Mouse (Mus musculus) myocyte (in vitro differentiated cells): ENCODE measurements at regions not wholly inside any gene's neighbourhood (a gene's known extent, or its start where the extent isn't known, plus 50 kb on each side); places are given as distances from the start of the nearest gene placed in this dataset.

Experiments used
- CEBPB ChIP-seq: IDR thresholded peaks from 2 replicates; pipeline ENCODE4 v1.6.1; 2011; ENCODE audit warnings: mild to moderate bottlenecking, moderate library complexity; ENCODE audit not compliant: poor library complexity, insufficient read depth, severe bottlenecking
- MAX ChIP-seq: IDR thresholded peaks from one replicate; pipeline ENCODE4 v1.6.1; 2011; ENCODE audit warnings: low read depth, mild to moderate bottlenecking, control low read depth
- MYOD1 ChIP-seq, 3 experiments: IDR thresholded peaks; one replicate each; pipeline ENCODE4 v1.6.1; 2011; ENCODE audit warnings: control low read depth in 2 of 3, low read depth in 2 of 3, mild to moderate bottlenecking in 2 of 3, moderate library complexity in 1 of 3; ENCODE audit not compliant: insufficient read length in 2 of 3, control insufficient read depth in 1 of 3
- MYOG ChIP-seq, 3 experiments: IDR thresholded peaks; one replicate each; pipeline ENCODE4 v1.6.1; 2011; ENCODE audit warnings: control low read depth in 2 of 3, low read depth in 2 of 3, mild to moderate bottlenecking in 2 of 3; ENCODE audit not compliant: insufficient read length in 2 of 3, control insufficient read depth in 1 of 3, insufficient read depth in 1 of 3
- POLR2A ChIP-seq: IDR thresholded peaks from one replicate; pipeline ENCODE4 v1.6.1; 2011; ENCODE audit warnings: low read depth, mild to moderate bottlenecking, control low read depth, moderate library complexity; ENCODE audit not compliant: insufficient read length
- POLR2AphosphoS2 ChIP-seq: IDR thresholded peaks from one replicate; pipeline ENCODE4 v1.6.1; 2011; ENCODE audit warnings: low read depth, control low read depth; ENCODE audit not compliant: insufficient read length
- REST ChIP-seq: IDR thresholded peaks from one replicate; pipeline ENCODE4 v1.6.1; 2011; ENCODE audit warnings: mild to moderate bottlenecking, control low read depth, moderate library complexity; ENCODE audit not compliant: insufficient read depth, insufficient read length
- SRF ChIP-seq: IDR thresholded peaks from one replicate; pipeline ENCODE4 v1.6.1; 2011; ENCODE audit warnings: low read depth; ENCODE audit not compliant: control insufficient read depth, insufficient read length
- TCF12 ChIP-seq: IDR thresholded peaks from one replicate; pipeline ENCODE4 v1.6.1; 2011; ENCODE audit warnings: mild to moderate bottlenecking, control low read depth; ENCODE audit not compliant: poor library complexity, insufficient read depth, severe bottlenecking
- USF1 ChIP-seq: IDR thresholded peaks from one replicate; pipeline ENCODE4 v1.6.1; 2011; ENCODE audit warnings: low read depth, mild to moderate bottlenecking, control low read depth, moderate library complexity

- TF ChIP-seq POLR2A, result no peak
- TF ChIP-seq MYOD1 (IDR thresholded peaks at IDR 0.05; ENCODE audit: control insufficient read depth in 1 of 3, insufficient read length in 2 of 3, low read depth in 2 of 3), result no peak
- TF ChIP-seq POLR2AphosphoS2, result no peak
- no peak for TF ChIP-seq USF1
- no peak for TF ChIP-seq MAX
- no peak for TF ChIP-seq MYOG (IDR thresholded peaks at IDR 0.05; ENCODE audit: control insufficient read depth in 1 of 3, insufficient read depth in 1 of 3, insufficient read length in 2 of 3, low read depth in 2 of 3)
- TF ChIP-seq SRF, result no peak
- no peak for TF ChIP-seq REST
- TF ChIP-seq TCF12, result no peak
- no peak for TF ChIP-seq CEBPB
These were observed 96.9 kb upstream of the 9330182O14Rik start for GRCm38 (mm10) chr15:40037266-40037665.
